Mouse (Mus musculus): ENCODE data around the gene Col23a1. TPM values are rescaled to one million over a fixed set of nuclear protein-coding genes. Genes with fewer than 3 reads are reported as not detected.

Col23a1 gene
- polyA plus RNA-seq, 1 experiment, result 4.4 TPM

- WGBS, result 89% methylated on average over 11 of the region's 11 CpGs
- H3K4me1 ChIP-seq (ENCODE audit: control insufficient read depth, insufficient read depth, insufficient read length, low read length), result no peaks in the 10 kb centered on the region
- TF ChIP-seq CTCF (IDR thresholded peaks at IDR 0.05; ENCODE audit: extremely low read depth, insufficient read length, insufficient replicate concordance, low read depth, low read length) (no peak), POLR2A (IDR thresholded peaks at IDR 0.05; ENCODE audit: low read depth, low read length) (no peak)
Observed at GRCm38 (mm10) chr11:51515346-51515745, 225.6 kb downstream of the Col23a1 start.

GRCm38 (mm10) chr11:51518100-51518499, 228.4 kb downstream of the Col23a1 start:
- 94% methylated on average over 3 of the region's 3 CpGs for WGBS
- H3K27ac ChIP-seq (ENCODE audit: insufficient read depth, low read depth, low read length), result no peak overlapping the region
- no peak overlapping the region for H3K4me3 ChIP-seq (ENCODE audit: low read depth, low read length)
- no peaks in the 10 kb centered on the region for H3K4me1 ChIP-seq (ENCODE audit: control insufficient read depth, insufficient read depth, insufficient read length, low read length)
- TF ChIP-seq CTCF (IDR thresholded peaks at IDR 0.05; ENCODE audit: extremely low read depth, insufficient read length, insufficient replicate concordance, low read depth, low read length) (no peak), POLR2A (IDR thresholded peaks at IDR 0.05; ENCODE audit: low read depth, low read length) (no peak)
- no peaks in the 10 kb centered on the region for H3K27me3 ChIP-seq (ENCODE audit: control insufficient read depth, insufficient read depth, low read length)
- H3K36me3 ChIP-seq (ENCODE audit: control insufficient read depth, insufficient read depth, low read length), result no peaks in the 10 kb centered on the region

More at GRCm38 (mm10) chr11:51515346-51515745, 225.6 kb downstream of the Col23a1 start:
- Histone ChIP-seq H3K36me3 (ENCODE audit: control insufficient read depth, insufficient read depth, low read length) (no peaks in the 10 kb centered on the region), H3K27me3 (ENCODE audit: control insufficient read depth, insufficient read depth, low read length) (no peaks in the 10 kb centered on the region), H3K27ac (ENCODE audit: insufficient read depth, low read depth, low read length) (no peak overlapping the region), H3K4me3 (ENCODE audit: low read depth, low read length) (no peak overlapping the region)

DNA sequence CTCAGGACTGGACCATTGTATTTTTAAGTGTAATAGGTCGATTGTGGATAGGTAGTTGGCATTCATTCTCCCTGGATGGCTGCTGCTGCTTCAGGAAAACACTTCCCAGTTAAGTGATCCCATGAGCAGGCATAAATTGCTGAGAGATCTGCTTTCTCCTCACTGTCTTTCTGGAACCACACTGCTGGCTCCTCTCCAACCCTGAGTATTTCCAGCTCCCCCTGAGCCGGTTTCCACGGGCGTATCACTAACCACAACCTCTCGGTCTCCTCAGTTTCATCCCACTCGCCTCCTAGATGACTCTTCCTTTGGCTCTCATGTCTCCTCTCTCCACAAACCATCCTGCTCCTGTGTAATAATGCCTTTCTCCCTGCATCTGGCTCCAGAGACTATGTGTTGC, 228.9 kb downstream of the Col23a1 start:
- H3K27me3 ChIP-seq (ENCODE audit: control insufficient read depth, insufficient read depth, low read length), result no peaks in the 10 kb centered on the region
- no peak overlapping the region for H3K4me3 ChIP-seq (ENCODE audit: low read depth, low read length)
- TF ChIP-seq CTCF (IDR thresholded peaks at IDR 0.05; ENCODE audit: extremely low read depth, insufficient read length, insufficient replicate concordance, low read depth, low read length) (no peak), POLR2A (IDR thresholded peaks at IDR 0.05; ENCODE audit: low read depth, low read length) (no peak)
- no peaks in the 10 kb centered on the region for H3K36me3 ChIP-seq (ENCODE audit: control insufficient read depth, insufficient read depth, low read length)
- no peaks in the 10 kb centered on the region for H3K4me1 ChIP-seq (ENCODE audit: control insufficient read depth, insufficient read depth, insufficient read length, low read length)
- WGBS, result 85% methylated on average over 6 of the region's 6 CpGs
- no peak overlapping the region for H3K27ac ChIP-seq (ENCODE audit: insufficient read depth, low read depth, low read length)

GRCm38 (mm10) chr11:51521440-51521839, 231.7 kb downstream of the Col23a1 start:
- Histone ChIP-seq H3K36me3 (ENCODE audit: control insufficient read depth, insufficient read depth, low read length) (no peaks in the 10 kb centered on the region), H3K27ac (ENCODE audit: insufficient read depth, low read depth, low read length) (no peak overlapping the region), H3K27me3 (ENCODE audit: control insufficient read depth, insufficient read depth, low read length) (no peaks in the 10 kb centered on the region), H3K4me3 (ENCODE audit: low read depth, low read length) (no peak overlapping the region), H3K4me1 (ENCODE audit: control insufficient read depth, insufficient read depth, insufficient read length, low read length) (no peaks in the 10 kb centered on the region)
- WGBS, result 56% methylated on average over 3 of the region's 3 CpGs
- TF ChIP-seq POLR2A (IDR thresholded peaks at IDR 0.05; ENCODE audit: low read depth, low read length) (no peak), CTCF (IDR thresholded peaks at IDR 0.05; ENCODE audit: extremely low read depth, insufficient read length, insufficient replicate concordance, low read depth, low read length) (no peak)

GRCm38 (mm10) chr11:51523215-51523614, 233.5 kb downstream of the Col23a1 start:
- Histone ChIP-seq H3K27ac (ENCODE audit: insufficient read depth, low read depth, low read length) (no peak overlapping the region), H3K4me1 (ENCODE audit: control insufficient read depth, insufficient read depth, insufficient read length, low read length) (no peaks in the 10 kb centered on the region), H3K4me3 (ENCODE audit: low read depth, low read length) (no peak overlapping the region), H3K27me3 (ENCODE audit: control insufficient read depth, insufficient read depth, low read length) (no peaks in the 10 kb centered on the region), H3K36me3 (ENCODE audit: control insufficient read depth, insufficient read depth, low read length) (no peaks in the 10 kb centered on the region)
- no peak for TF ChIP-seq POLR2A (IDR thresholded peaks at IDR 0.05; ENCODE audit: low read depth, low read length)
- no peak for TF ChIP-seq CTCF (IDR thresholded peaks at IDR 0.05; ENCODE audit: extremely low read depth, insufficient read length, insufficient replicate concordance, low read depth, low read length)

GRCm38 (mm10) chr11:51523625-51524024, 233.9 kb downstream of the Col23a1 start:
- TF ChIP-seq POLR2A (IDR thresholded peaks at IDR 0.05; ENCODE audit: low read depth, low read length) (no peak), CTCF (IDR thresholded peaks at IDR 0.05; ENCODE audit: extremely low read depth, insufficient read length, insufficient replicate concordance, low read depth, low read length) (no peak)
- no peaks in the 10 kb centered on the region for H3K36me3 ChIP-seq (ENCODE audit: control insufficient read depth, insufficient read depth, low read length)
- WGBS, result 66% methylated on average over 9 of the region's 9 CpGs

DNA sequence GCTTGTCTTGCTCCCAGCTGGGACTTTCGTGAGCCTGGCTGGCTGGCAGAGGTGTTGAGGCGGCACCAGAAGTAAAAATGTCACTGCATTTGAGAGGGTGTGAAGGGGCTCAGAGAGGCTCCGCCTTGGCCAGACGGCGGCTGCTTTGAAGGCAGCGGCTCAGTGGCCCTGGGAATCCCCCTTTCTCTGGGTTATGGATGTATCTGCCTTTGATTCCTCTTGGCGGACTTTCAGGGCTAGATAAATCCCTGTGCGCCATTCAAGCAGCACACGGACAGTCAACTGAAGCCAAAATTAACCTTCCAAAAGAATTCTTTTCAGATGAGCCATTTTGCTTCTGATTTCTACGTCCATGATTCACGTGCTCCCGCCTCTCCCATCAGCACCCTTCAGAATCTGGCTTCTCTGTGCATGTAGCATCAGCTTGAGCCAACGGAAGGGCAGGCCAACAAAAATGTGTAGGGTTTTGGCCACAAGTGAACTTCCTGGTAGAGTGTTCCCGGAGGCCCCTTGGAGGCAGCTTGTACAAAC, 237.0 kb downstream of the Col23a1 start:
- no peak overlapping the region for H3K27ac ChIP-seq (ENCODE audit: insufficient read depth, low read depth, low read length)
- TF ChIP-seq POLR2A (IDR thresholded peaks at IDR 0.05; ENCODE audit: low read depth, low read length) (no peak), CTCF (IDR thresholded peaks at IDR 0.05; ENCODE audit: extremely low read depth, insufficient read length, insufficient replicate concordance, low read depth, low read length) (no peak)
- no peaks in the 10 kb centered on the region for H3K27me3 ChIP-seq (ENCODE audit: control insufficient read depth, insufficient read depth, low read length)
- no peak overlapping the region for H3K4me3 ChIP-seq (ENCODE audit: low read depth, low read length)
- H3K4me1 ChIP-seq (ENCODE audit: control insufficient read depth, insufficient read depth, insufficient read length, low read length), result no peaks in the 10 kb centered on the region
- WGBS, result 34% methylated on average over 14 of the region's 14 CpGs
- H3K36me3 ChIP-seq (ENCODE audit: control insufficient read depth, insufficient read depth, low read length), result no peaks in the 10 kb centered on the region

More at GRCm38 (mm10) chr11:51523625-51524024, 233.9 kb downstream of the Col23a1 start:
- H3K4me3 ChIP-seq (ENCODE audit: low read depth, low read length), result no peak overlapping the region
- no peaks in the 10 kb centered on the region for H3K4me1 ChIP-seq (ENCODE audit: control insufficient read depth, insufficient read depth, insufficient read length, low read length)
- H3K27ac ChIP-seq (ENCODE audit: insufficient read depth, low read depth, low read length), result no peak overlapping the region
- no peaks in the 10 kb centered on the region for H3K27me3 ChIP-seq (ENCODE audit: control insufficient read depth, insufficient read depth, low read length)
